Mouse (Mus musculus) heart, embryonic 14.5 days (tissue): ENCODE data around the gene Slc6a13. TPM values are rescaled to one million over a fixed set of nuclear protein-coding genes. Genes with fewer than 3 reads are reported as not detected.

Experiments
- ATAC-seq: fragments of 200-750 bp; cut with Nextera tagmentation; 2 replicates; pipeline ENCODE4 v1.8.0; 2017; ENCODE audit warnings: low read depth, moderate TSS enrichment; ENCODE audit not compliant: insufficient number of reproducible peaks, insufficient read depth, low FRiP score
- H3K27ac ChIP-seq, 2 experiments: fragments of 200-500 bp in 1 of 2; fragments of 300-500 bp in 1 of 2; sonication (generic) in 1 of 2; replicated peaks in 1 of 2; 2 replicates each; pipeline ENCODE4 v1.5.1; 2012 to 2014; ENCODE audit warnings: low read depth in 2 of 2, low read length in 2 of 2, control low read depth in 1 of 2, mild to moderate bottlenecking in 1 of 2, mixed read lengths in 1 of 2; ENCODE audit not compliant: control insufficient read depth in 1 of 2, insufficient read depth in 1 of 2
- H3K27me3 ChIP-seq: fragments of 300-500 bp; sonication (generic); 2 replicates; pipeline ENCODE4 v1.6.1; 2014; ENCODE audit warnings: mild to moderate bottlenecking, low read length, control low read depth; ENCODE audit not compliant: control insufficient read depth, insufficient read depth
- H3K36me3 ChIP-seq: fragments of 300-500 bp; sonication (generic); 2 replicates; pipeline ENCODE4 v1.6.1; 2014; ENCODE audit warnings: mild to moderate bottlenecking, control low read depth, low read length, mixed read lengths; ENCODE audit not compliant: control insufficient read depth, insufficient read depth
- H3K4me1 ChIP-seq, 2 experiments: fragments of 200-500 bp in 1 of 2; fragments of 300-500 bp in 1 of 2; sonication (generic) in 1 of 2; 2 replicates each; pipeline ENCODE4 v1.6.1; 2012 to 2014; ENCODE audit warnings: low read length in 2 of 2, control low read depth in 1 of 2, mixed read lengths in 1 of 2; ENCODE audit not compliant: control insufficient read depth in 2 of 2, insufficient read depth in 2 of 2
- H3K4me2 ChIP-seq: fragments of 300-500 bp; sonication (generic); 2 replicates; pipeline ENCODE4 v1.6.1; 2014; ENCODE audit warnings: mild to moderate bottlenecking, low read length
- H3K4me3 ChIP-seq, 2 experiments: fragments of 200-500 bp in 1 of 2; fragments of 300-500 bp in 1 of 2; sonication (generic) in 1 of 2; 2 replicates each; pipeline ENCODE4 v1.5.1; 2012 to 2014; ENCODE audit warnings: low read length in 2 of 2, mild to moderate bottlenecking in 2 of 2, control low read depth in 1 of 2, low read depth in 1 of 2, moderate library complexity in 1 of 2; ENCODE audit not compliant: control insufficient read depth in 1 of 2, insufficient read depth in 1 of 2
- H3K9ac ChIP-seq: fragments of 300-500 bp; sonication (generic); 2 replicates; pipeline ENCODE4 v1.6.1; 2014; ENCODE audit warnings: mild to moderate bottlenecking, low read length
- H3K9me3 ChIP-seq: fragments of 300-500 bp; sonication (generic); 2 replicates; pipeline ENCODE4 v1.6.1; 2016; ENCODE audit warnings: low read length, control low read depth; ENCODE audit not compliant: control insufficient read depth
- WGBS: fragments of 180-500 bp; shearing (Covaris S2); extraction: QIAGEN DNeasy Blood & Tissue Kit; methylation state at CpG from one replicate; pipeline ENCODE4 v1.1.7; 2014; 5-methylcytosine and 5-hydroxymethylcytosine counted together
- microRNA-seq: library from miRNA; unstranded; fragments of <30 nt; microRNA quantifications from one replicate; pipeline ENCODE4, GENCODE M21; 2016
- polyA plus RNA-seq: library from polyadenylated mRNA; unstranded; fragments of >200 nt; fragmentation: Nextera tagmentation; extraction: Ambion mirVana; gene quantifications from 2 replicates; pipeline ENCODE4 v1.2.1, GENCODE M21; 2014

Gene Slc6a13
- polyA plus RNA-seq, 1 experiment from 2014 or later: 9.3 TPM

- Histone ChIP-seq H3K36me3 (no peaks in the 10 kb centered on the region), H3K27me3 (peaks cover 17% of the 10 kb centered on the region), H3K9ac (no peak overlapping the region), H3K4me2 (no peak overlapping the region), H3K4me1 (no peaks in the 10 kb centered on the region), H3K27ac (no peak overlapping the region), H3K4me3 (no peak overlapping the region), H3K9me3 (no peaks in the 10 kb centered on the region)
- no peak for ATAC-seq
- 50% methylated on average over 4 of the region's 4 CpGs for whole genome bisulfite sequencing
Measured at GRCm38 (mm10) chr6:121378256-121378655, 78.2 kb downstream of the Slc6a13 start.

GRCm38 (mm10) chr6:121380576-121380975 lies 80.5 kb downstream of the Slc6a13 start:
- Histone ChIP-seq H3K4me1 (no peaks in the 10 kb centered on the region), H3K4me2 (no peak overlapping the region), H3K9ac (no peak overlapping the region), H3K27me3 (peaks cover 17% of the 10 kb centered on the region), H3K4me3 (no peak overlapping the region), H3K9me3 (no peaks in the 10 kb centered on the region), H3K27ac (no peak overlapping the region), H3K36me3 (no peaks in the 10 kb centered on the region)
- 74% methylated on average over 8 of the region's 8 CpGs for WGBS
- ATAC-seq: no peak

GRCm38 (mm10) chr6:121382071-121382470 lies 82.0 kb downstream of the Slc6a13 start:
- H3K27me3 ChIP-seq: peaks cover 22% of the 10 kb centered on the region
- WGBS: 63% methylated on average over 10 of the region's 10 CpGs
- no peak overlapping the region for H3K4me2 ChIP-seq
- no peak overlapping the region for H3K9ac ChIP-seq
- H3K4me3 ChIP-seq: no peak overlapping the region
- H3K27ac ChIP-seq: no peak overlapping the region
- H3K4me1 ChIP-seq: no peaks in the 10 kb centered on the region
- no peaks in the 10 kb centered on the region for H3K9me3 ChIP-seq
- no peaks in the 10 kb centered on the region for H3K36me3 ChIP-seq
- ATAC-seq: no peak

GRCm38 (mm10) chr6:121385397-121385796 lies 85.4 kb downstream of the Slc6a13 start:
- H3K27me3 ChIP-seq: peaks cover 15% of the 10 kb centered on the region
- 77% methylated on average over 3 of the region's 3 CpGs for WGBS

More at GRCm38 (mm10) chr6:121385397-121385796, 85.4 kb downstream of the Slc6a13 start:
- Histone ChIP-seq H3K9ac (no peak overlapping the region), H3K4me3 (no peak overlapping the region), H3K36me3 (no peaks in the 10 kb centered on the region), H3K27ac (no peak overlapping the region), H3K4me2 (no peak overlapping the region), H3K9me3 (no peaks in the 10 kb centered on the region), H3K4me1 (no peaks in the 10 kb centered on the region)
- ATAC-seq: no peak

Small RNAs within 50 kb of the gene (microRNA-seq; reads per million reads assigned to microRNA genes)
- gene Gm24855: not detected

Other genes starting within 250 kb of the Slc6a13 start
- 41.3 and 46.2 TPM in 2 replicates for gene Mical3, start 169.2 kb upstream of the Slc6a13 start, polyA plus RNA-seq
- gene Pex26, start 116.6 kb upstream of the Slc6a13 start, polyA plus RNA-seq: 3.0 and 5.9 TPM in 2 replicates
- 0.18 TPM in 1 of 2 replicates, not detected in the other for gene Tuba8, start 89.5 kb upstream of the Slc6a13 start, polyA plus RNA-seq
- 1.7 and 1.8 TPM in 2 replicates for gene Usp18, start 54.3 kb upstream of the Slc6a13 start, polyA plus RNA-seq
- not detected in 2 replicates for gene Slc6a12, start 42.8 kb downstream of the Slc6a13 start, polyA plus RNA-seq
- gene Iqsec3, start 173.5 kb downstream of the Slc6a13 start, polyA plus RNA-seq: 0.03 TPM in 1 of 2 replicates, not detected in the other